Mouse (Mus musculus) lung, adult 2 months (tissue): ENCODE measurements around the gene Olfr263. TPM values are rescaled to one million over a fixed set of nuclear protein-coding genes. Genes with fewer than 3 reads are reported as not detected.

Source experiments
- DNase-seq: peaks from one replicate; pipeline ENCODE4 v3.0.0; 2022
- H3K4me1 ChIP-seq: fragments of 200-500 bp; 2 replicates; pipeline ENCODE4 v1.6.1; 2011; ENCODE audit warnings: low read length; ENCODE audit not compliant: control insufficient read depth, insufficient read depth
- H3K4me3 ChIP-seq: fragments of 200-500 bp; replicated peaks from 2 replicates; pipeline ENCODE3; 2011; ENCODE audit warnings: low read depth, mild to moderate bottlenecking, control low read depth, low read length; ENCODE audit errors: extremely low read depth
- CTCF ChIP-seq: fragments of 200-500 bp; IDR thresholded peaks from 2 replicates; pipeline ENCODE4 v1.5.1; 2011; ENCODE audit warnings: mild to moderate bottlenecking, low read length, control low read depth; ENCODE audit not compliant: insufficient read depth
- POLR2A ChIP-seq: fragments of 200-500 bp; IDR thresholded peaks from 2 replicates; pipeline ENCODE4 v1.6.1; 2011; ENCODE audit warnings: low read depth, mild to moderate bottlenecking, control low read depth, low read length, borderline replicate concordance; ENCODE audit errors: extremely low read depth
- WGBS: fragments of 180-500 bp; shearing (Covaris S2); methylation state at CpG from one replicate; pipeline ENCODE4 v1.1.7; 2018; 5-methylcytosine and 5-hydroxymethylcytosine counted together
- polyA plus RNA-seq: library from polyadenylated mRNA; depleted of rRNA; stranded (reverse); fragments of >200 nt; gene quantifications from 2 replicates; pipeline ENCODE4 v1.2.3, GENCODE M21; 2012; rRNA removed

Olfr263 gene
- polyA plus RNA-seq, 1 experiment = not detected

- TF ChIP-seq POLR2A (no peak), CTCF (no peak)
- no peak for DNase-seq
- Histone ChIP-seq H3K4me1 (peaks cover 2% of the 10 kb centered on the region; the same call in 1 of the 2 replicates), H3K4me3 (no peak overlapping the region)
- WGBS = 80% methylated on average over 5 of the region's 5 CpGs
Observed at GRCm38 (mm10) chr13:21178364-21178763, 48.9 kb downstream of the Olfr263 start.

- TF ChIP-seq POLR2A (no peak), CTCF (no peak)
- under 1% methylated on average over 15 of the region's 15 CpGs for WGBS
- no peak for DNase-seq
Observed at GRCm38 (mm10) chr13:21179367-21179723, 49.9 kb downstream of the Olfr263 start, which contains the start of gene Trim27. Trim27 (plus strand) TSS chr13:21179445.

GRCm38 (mm10) chr13:21179724-21180550, 50.5 kb downstream of the Olfr263 start:
- DNase-seq = peak; percentile 95
- Histone ChIP-seq H3K4me3 (peak overlapping the region; percentile 98), H3K4me1 (peaks cover 2% of the 10 kb centered on the region; the same call in 1 of the 2 replicates)
- under 1% methylated on average over 80 of the region's 80 CpGs for WGBS
- TF ChIP-seq POLR2A (peak; percentile 42; the same call in 1 of the 2 replicates), CTCF (no peak)

More at GRCm38 (mm10) chr13:21179367-21179723, 49.9 kb downstream of the Olfr263 start, which contains the start of gene Trim27:
- Histone ChIP-seq H3K4me3 (peak within 1 kb of the TSS; percentile 98), H3K4me1 (peaks cover 2% of the 10 kb centered on the region; the same call in 1 of the 2 replicates)

- H3K4me1 ChIP-seq = peaks cover 2% of the 10 kb centered on the region; the same call in 1 of the 2 replicates
- TF ChIP-seq POLR2A (0 out of 2 replicates have a peak, but pooled peaks have one; percentile 4), CTCF (no peak)
- WGBS = under 1% methylated on average over 71 of the region's 71 CpGs
- peak overlapping the region; percentile 98 for H3K4me3 ChIP-seq
- DNase-seq = peak; percentile 61
Observed at GRCm38 (mm10) chr13:21180551-21181530, 51.4 kb downstream of the Olfr263 start.

GRCm38 (mm10) chr13:21181996-21182395, 52.6 kb downstream of the Olfr263 start:
- WGBS = 63% methylated on average over 7 of the region's 7 CpGs

GRCm38 (mm10) chr13:21183066-21183465, 53.6 kb downstream of the Olfr263 start:
- H3K4me1 ChIP-seq = peaks cover 2% of the 10 kb centered on the region; the same call in 1 of the 2 replicates
- 95% methylated on average over 6 of the region's 6 CpGs for WGBS
- H3K4me3 ChIP-seq = no peak overlapping the region
- TF ChIP-seq CTCF (no peak), POLR2A (no peak)
- DNase-seq = no peak

More at GRCm38 (mm10) chr13:21181996-21182395, 52.6 kb downstream of the Olfr263 start:
- DNase-seq = no peak
- no peak overlapping the region for H3K4me3 ChIP-seq
- TF ChIP-seq CTCF (no peak), POLR2A (no peak)
- peaks cover 2% of the 10 kb centered on the region; the same call in 1 of the 2 replicates for H3K4me1 ChIP-seq

GRCm38 (mm10) chr13:21183661-21184060, 54.2 kb downstream of the Olfr263 start:
- Histone ChIP-seq H3K4me1 (peaks cover 2% of the 10 kb centered on the region; the same call in 1 of the 2 replicates), H3K4me3 (no peak overlapping the region)
- 84% methylated on average over 7 of the region's 7 CpGs for WGBS
- TF ChIP-seq CTCF (no peak), POLR2A (no peak)
- DNase-seq = no peak

GRCm38 (mm10) chr13:21185521-21185920, 56.1 kb downstream of the Olfr263 start:
- no peak for DNase-seq
- Histone ChIP-seq H3K4me3 (no peak overlapping the region), H3K4me1 (no peaks in the 10 kb centered on the region; the same call in 1 of the 2 replicates)
- WGBS = 83% methylated on average over 4 of the region's 4 CpGs
- TF ChIP-seq CTCF (no peak), POLR2A (no peak)

Other genes starting within 250 kb of the Olfr263 start
- not detected in 2 replicates for gene Olfr1370, start 54.7 kb upstream of the Olfr263 start, polyA plus RNA-seq
- not detected in 2 replicates for gene Olfr1369-ps1, start 18.2 kb upstream of the Olfr263 start, polyA plus RNA-seq
- not detected in 2 replicates for gene Olfr1368, start 16.2 kb downstream of the Olfr263 start, polyA plus RNA-seq
- gene Trim27, start 49.8 kb downstream of the Olfr263 start, polyA plus RNA-seq = 34.8 and 53.5 TPM in 2 replicates
- gene Gpx5, start 163.1 kb downstream of the Olfr263 start, polyA plus RNA-seq = not detected in 2 replicates
- gene Gpx6, start 182.5 kb downstream of the Olfr263 start, polyA plus RNA-seq = not detected in 2 replicates
- not detected in 2 replicates for gene Olfr1367, start 217.3 kb downstream of the Olfr263 start, polyA plus RNA-seq
- 1.1 and 1.8 TPM in 2 replicates for gene Zscan12, start 233.2 kb downstream of the Olfr263 start, polyA plus RNA-seq